Mouse (Mus musculus) liver, embryonic 13.5 days (tissue): Measurements from ENCODE around the gene Cebpg. TPM values are rescaled to one million over a fixed set of nuclear protein-coding genes. Genes with fewer than 3 reads are reported as not detected.

Experiments used
- ATAC-seq: fragments of 200-750 bp; cut with Nextera tagmentation; 2 replicates; pipeline ENCODE4 v1.8.0; 2017; ENCODE audit warnings: low read depth, mild to moderate bottlenecking, moderate number of reproducible peaks, moderate library complexity
- DNase-seq: peaks from one replicate; pipeline ENCODE4 v3.0.0; 2022
- H3K27ac ChIP-seq: fragments of 300-500 bp; sonication (generic); 2 replicates; pipeline ENCODE4 v1.5.1; 2015; ENCODE audit warnings: moderate library complexity, mild to moderate bottlenecking, inconsistent platforms
- H3K27me3 ChIP-seq: fragments of 300-500 bp; sonication (generic); 2 replicates; pipeline ENCODE4 v1.6.1; 2015; ENCODE audit warnings: mild to moderate bottlenecking, inconsistent platforms
- H3K36me3 ChIP-seq: fragments of 300-500 bp; sonication (generic); 2 replicates; pipeline ENCODE4 v1.6.1; 2015; ENCODE audit warnings: mild to moderate bottlenecking, inconsistent platforms
- H3K4me1 ChIP-seq: fragments of 300-500 bp; sonication (generic); replicated peaks from 2 replicates; pipeline ENCODE4 v1.6.1; 2015; ENCODE audit warnings: inconsistent platforms
- H3K4me2 ChIP-seq: fragments of 300-500 bp; sonication (generic); 2 replicates; pipeline ENCODE4 v1.6.1; 2015; ENCODE audit warnings: inconsistent platforms, mild to moderate bottlenecking, moderate library complexity
- H3K4me3 ChIP-seq: fragments of 300-500 bp; sonication (generic); replicated peaks from 2 replicates; pipeline ENCODE4 v1.5.1; 2015; ENCODE audit warnings: mild to moderate bottlenecking, inconsistent platforms
- H3K9ac ChIP-seq: fragments of 300-500 bp; sonication (generic); 2 replicates; pipeline ENCODE4 v1.6.1; 2015; ENCODE audit warnings: mild to moderate bottlenecking, inconsistent platforms
- H3K9me3 ChIP-seq: fragments of 300-500 bp; sonication (generic); replicated peaks from 2 replicates; pipeline ENCODE4 v1.6.1; 2016; ENCODE audit warnings: inconsistent platforms
- WGBS: fragments of 180-500 bp; shearing (Covaris S2); methylation state at CpG from one replicate; pipeline ENCODE4 v1.1.7; 2015; ENCODE audit not compliant: insufficient replicate concordance; 5-methylcytosine and 5-hydroxymethylcytosine counted together
- polyA plus RNA-seq: library from polyadenylated mRNA; unstranded; fragments of >200 nt; fragmentation: Nextera tagmentation; extraction: Ambion mirVana; gene quantifications from 2 replicates; pipeline ENCODE4 v1.2.1, GENCODE M21; 2015

Cebpg gene
- polyA plus RNA-seq, 1 experiment from 2014 or later: 18.8 TPM

GRCm38 (mm10) chr7:35035565-35035964, 20.8 kb downstream of the Cebpg start:
- H3K9ac ChIP-seq: no peak overlapping the region
- WGBS: 12% methylated on average over 4 of the region's 4 CpGs
- no peak overlapping the region for H3K4me2 ChIP-seq
- peak overlapping the region; percentile 39; the same call in 1 of the 2 replicates for H3K27ac ChIP-seq
- H3K4me1 ChIP-seq: peaks cover 26% of the 10 kb centered on the region
- no peaks in the 10 kb centered on the region for H3K9me3 ChIP-seq
- no peak overlapping the region for H3K4me3 ChIP-seq
- peak; percentile 72 for ATAC-seq
- no peaks in the 10 kb centered on the region for H3K27me3 ChIP-seq
- no peak for DNase-seq
- H3K36me3 ChIP-seq: peaks cover 20% of the 10 kb centered on the region

- peaks cover 26% of the 10 kb centered on the region for H3K4me1 ChIP-seq
- H3K27me3 ChIP-seq: no peaks in the 10 kb centered on the region
- no peaks in the 10 kb centered on the region for H3K9me3 ChIP-seq
- ATAC-seq (peak; percentile 6; the same call in 1 of the 2 replicates), DNase-seq (no peak)
- H3K4me3 ChIP-seq: no peak overlapping the region
- WGBS: 57% methylated on average over 6 of the region's 6 CpGs
- no peak overlapping the region for H3K4me2 ChIP-seq
- peaks cover 16% of the 10 kb centered on the region for H3K36me3 ChIP-seq
- H3K9ac ChIP-seq: no peak overlapping the region
- peak overlapping the region; percentile 39; the same call in 1 of the 2 replicates for H3K27ac ChIP-seq
Observed at GRCm38 (mm10) chr7:35035141-35035553, 21.2 kb downstream of the Cebpg start.

- no peak overlapping the region for H3K4me2 ChIP-seq
- H3K36me3 ChIP-seq: peaks cover 10% of the 10 kb centered on the region
- H3K27ac ChIP-seq: no peak overlapping the region
- 72% methylated on average over 6 of the region's 6 CpGs for WGBS
- ATAC-seq: no peak
- H3K4me3 ChIP-seq: no peak overlapping the region
- no peaks in the 10 kb centered on the region for H3K27me3 ChIP-seq
- peaks cover 51% of the 10 kb centered on the region for H3K4me1 ChIP-seq
- no peak overlapping the region for H3K9ac ChIP-seq
- H3K9me3 ChIP-seq: no peaks in the 10 kb centered on the region
- DNase-seq: no peak
Observed at GRCm38 (mm10) chr7:35030567-35030966, 25.8 kb downstream of the Cebpg start.

- DNase-seq: no peak
- Histone ChIP-seq H3K27ac (no peak overlapping the region), H3K27me3 (no peaks in the 10 kb centered on the region), H3K4me1 (peaks cover 42% of the 10 kb centered on the region), H3K36me3 (peaks cover 4% of the 10 kb centered on the region; the same call in 1 of the 2 replicates), H3K9me3 (no peaks in the 10 kb centered on the region), H3K4me3 (no peak overlapping the region), H3K9ac (no peak overlapping the region), H3K4me2 (no peak overlapping the region)
- no peak for ATAC-seq
- WGBS: 74% methylated on average over 3 of the region's 3 CpGs
Observed at GRCm38 (mm10) chr7:35029648-35030047, 26.7 kb downstream of the Cebpg start.

- Histone ChIP-seq H3K36me3 (peaks cover under 1% of the 10 kb centered on the region; the same call in 1 of the 2 replicates), H3K9ac (no peak overlapping the region), H3K4me1 (peaks cover 38% of the 10 kb centered on the region), H3K4me3 (no peak overlapping the region), H3K27ac (no peak overlapping the region), H3K9me3 (no peaks in the 10 kb centered on the region), H3K4me2 (no peak overlapping the region), H3K27me3 (no peaks in the 10 kb centered on the region)
- 48% methylated on average over 5 of the region's 5 CpGs for WGBS
- DNase-seq: no peak
- no peak for ATAC-seq
Observed at GRCm38 (mm10) chr7:35029228-35029627, 27.1 kb downstream of the Cebpg start.

- Histone ChIP-seq H3K4me1 (peaks cover 35% of the 10 kb centered on the region), H3K27me3 (no peaks in the 10 kb centered on the region), H3K4me3 (no peak overlapping the region), H3K4me2 (no peak overlapping the region), H3K27ac (no peak overlapping the region), H3K9ac (no peak overlapping the region), H3K36me3 (no peaks in the 10 kb centered on the region; the same call in 1 of the 2 replicates), H3K9me3 (no peaks in the 10 kb centered on the region)
- DNase-seq: no peak
- WGBS: 42% methylated on average over 16 of the region's 16 CpGs
- ATAC-seq: no peak
Observed at GRCm38 (mm10) chr7:35028559-35028958, 27.8 kb downstream of the Cebpg start.

- Histone ChIP-seq H3K27me3 (no peaks in the 10 kb centered on the region), H3K4me1 (peaks cover 35% of the 10 kb centered on the region), H3K4me2 (no peak overlapping the region), H3K27ac (no peak overlapping the region), H3K9ac (no peak overlapping the region), H3K36me3 (no peaks in the 10 kb centered on the region; the same call in 1 of the 2 replicates), H3K4me3 (no peak overlapping the region), H3K9me3 (no peaks in the 10 kb centered on the region)
- DNase-seq (no peak), ATAC-seq (no peak)
- 73% methylated on average over 9 of the region's 9 CpGs for WGBS
Observed at GRCm38 (mm10) chr7:35027801-35028420, 28.5 kb downstream of the Cebpg start.

- H3K4me2 ChIP-seq: no peak overlapping the region
- DNase-seq (no peak), ATAC-seq (peak; percentile 34; the same call in 1 of the 2 replicates)
- H3K27me3 ChIP-seq: no peaks in the 10 kb centered on the region
- no peak overlapping the region for H3K9ac ChIP-seq
- 58% methylated on average over 3 of the region's 3 CpGs for WGBS
- peaks cover 35% of the 10 kb centered on the region for H3K4me1 ChIP-seq
- no peaks in the 10 kb centered on the region for H3K9me3 ChIP-seq
- H3K36me3 ChIP-seq: no peaks in the 10 kb centered on the region
- H3K27ac ChIP-seq: no peak overlapping the region
- H3K4me3 ChIP-seq: no peak overlapping the region
Observed at GRCm38 (mm10) chr7:35026838-35027291, 29.5 kb downstream of the Cebpg start.

- Histone ChIP-seq H3K9me3 (no peaks in the 10 kb centered on the region), H3K27me3 (no peaks in the 10 kb centered on the region), H3K9ac (no peak overlapping the region), H3K4me3 (no peak overlapping the region), H3K4me2 (no peak overlapping the region), H3K27ac (no peak overlapping the region), H3K36me3 (no peaks in the 10 kb centered on the region), H3K4me1 (peaks cover 35% of the 10 kb centered on the region)
- DNase-seq (no peak), ATAC-seq (no peak)
- 57% methylated on average over 4 of the region's 4 CpGs for WGBS
Observed at GRCm38 (mm10) chr7:35026276-35026630, 30.1 kb downstream of the Cebpg start.

- Histone ChIP-seq H3K27me3 (no peaks in the 10 kb centered on the region), H3K4me3 (no peak overlapping the region), H3K27ac (no peak overlapping the region), H3K4me2 (no peak overlapping the region), H3K36me3 (no peaks in the 10 kb centered on the region), H3K9me3 (no peaks in the 10 kb centered on the region), H3K9ac (no peak overlapping the region), H3K4me1 (peaks cover 35% of the 10 kb centered on the region)
- WGBS: 40% methylated on average over 5 of the region's 5 CpGs
- DNase-seq: peak; percentile 47
- ATAC-seq: peak; percentile 43
Observed at GRCm38 (mm10) chr7:35025409-35026275, 30.7 kb downstream of the Cebpg start.

GRCm38 (mm10) chr7:35024426-35024825, 31.9 kb downstream of the Cebpg start:
- Histone ChIP-seq H3K27me3 (no peaks in the 10 kb centered on the region), H3K36me3 (no peaks in the 10 kb centered on the region), H3K9ac (no peak overlapping the region), H3K9me3 (no peaks in the 10 kb centered on the region), H3K4me1 (peaks cover 30% of the 10 kb centered on the region), H3K4me2 (no peak overlapping the region), H3K27ac (no peak overlapping the region), H3K4me3 (no peak overlapping the region)
- WGBS: 55% methylated on average over 1 of the region's 1 CpGs
- no peak for DNase-seq
- no peak for ATAC-seq
